Mouse (Mus musculus) midbrain, embryonic 14.5 days (tissue): ENCODE measurements around the gene Slc4a11. TPM values are rescaled to one million over a fixed set of nuclear protein-coding genes. Genes with fewer than 3 reads are reported as not detected.
A peak's percentile ranks its signal among the peaks of the same experiment; 100 is the strongest.
"Not testable (repeated sequence)": the region's sequence is repeated elsewhere in the genome, so short reads cannot be mapped to it uniquely, and the experiment has no call there.

Source experiments
- ATAC-seq: fragments of 200-750 bp; cut with Nextera tagmentation; 2 replicates; pipeline ENCODE4 v1.8.0; 2017; ENCODE audit warnings: moderate number of reproducible peaks, moderate library complexity; ENCODE audit not compliant: low FRiP score, low TSS enrichment
- DNase-seq: peaks from one replicate; pipeline ENCODE4 v3.0.0-alpha.2; 2015
- H3K27ac ChIP-seq: fragments of 300-500 bp; sonication (generic); replicated peaks from 2 replicates; pipeline ENCODE4 v1.5.1; 2014; ENCODE audit warnings: mild to moderate bottlenecking, low read depth, low read length, moderate library complexity
- H3K27me3 ChIP-seq: fragments of 300-500 bp; sonication (generic); 2 replicates; pipeline ENCODE4 v1.6.1; 2014; ENCODE audit warnings: low read length, control low read depth, mixed read lengths; ENCODE audit not compliant: control insufficient read depth, insufficient read depth
- H3K36me3 ChIP-seq: fragments of 300-500 bp; sonication (generic); 2 replicates; pipeline ENCODE4 v1.6.1; 2014; ENCODE audit warnings: low read length, control low read depth; ENCODE audit not compliant: control insufficient read depth, insufficient read depth
- H3K4me1 ChIP-seq: fragments of 300-500 bp; sonication (generic); 2 replicates; pipeline ENCODE4 v1.6.1; 2014; ENCODE audit warnings: mild to moderate bottlenecking, antibody characterized with exemption, low read length, control low read depth; ENCODE audit not compliant: control insufficient read depth, insufficient read depth
- H3K4me2 ChIP-seq: fragments of 300-500 bp; sonication (generic); 2 replicates; pipeline ENCODE4 v1.6.1; 2014; ENCODE audit warnings: mild to moderate bottlenecking, low read length, moderate library complexity
- H3K4me3 ChIP-seq: fragments of 300-500 bp; sonication (generic); replicated peaks from 2 replicates; pipeline ENCODE4 v1.5.1; 2014; ENCODE audit warnings: low read depth, low read length
- H3K9ac ChIP-seq: fragments of 300-500 bp; sonication (generic); replicated peaks from 2 replicates; pipeline ENCODE4 v1.6.1; 2014; ENCODE audit warnings: mild to moderate bottlenecking, low read length, moderate library complexity
- H3K9me3 ChIP-seq: fragments of 300-500 bp; sonication (generic); 2 replicates; pipeline ENCODE4 v1.6.1; 2016; ENCODE audit warnings: low read length, control low read depth, mixed read lengths; ENCODE audit not compliant: control insufficient read depth
- WGBS: fragments of 180-500 bp; shearing (Covaris S2); extraction: QIAGEN DNeasy Blood & Tissue Kit; methylation state at CpG from one replicate; pipeline ENCODE4 v1.1.7; 2014; 5-methylcytosine and 5-hydroxymethylcytosine counted together
- polyA plus RNA-seq: library from polyadenylated mRNA; unstranded; fragments of >200 nt; fragmentation: Nextera tagmentation; extraction: Ambion mirVana; gene quantifications from 2 replicates; pipeline ENCODE4 v1.2.1, GENCODE M21; 2014

Slc4a11 gene
- polyA plus RNA-seq, 1 experiment from 2014 or later, result 0.49 TPM

DNA sequence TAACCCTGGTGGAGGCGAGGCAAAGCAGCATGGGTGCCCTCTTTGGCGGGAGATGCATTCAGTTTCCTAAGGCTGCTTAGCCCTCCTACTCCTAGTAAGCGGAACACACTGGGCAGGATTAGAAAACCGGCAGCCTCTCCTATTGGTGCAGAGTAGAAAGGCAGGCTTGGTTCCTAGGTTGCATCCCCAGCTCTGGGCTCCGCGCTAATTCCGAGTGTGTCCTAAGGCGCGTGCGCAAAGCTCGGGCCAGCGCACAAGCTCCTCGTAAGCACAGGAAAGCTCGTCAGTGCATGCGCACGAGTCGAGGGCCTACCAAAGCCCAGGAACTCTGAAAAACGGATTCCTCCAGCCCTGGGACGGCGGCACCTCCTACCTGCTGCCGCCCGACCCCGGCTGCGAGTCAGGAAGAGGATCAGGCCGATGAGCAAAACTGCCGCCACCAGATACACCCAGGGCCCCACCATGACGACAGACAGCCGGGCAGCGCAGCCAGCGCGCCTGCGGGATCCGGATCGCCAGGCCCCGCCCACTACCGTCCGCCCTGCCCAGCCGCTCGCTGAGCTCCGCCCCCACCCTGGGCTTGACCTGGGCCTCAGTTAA is 33.1 kb downstream of the Slc4a11 start, which contains the start of gene Ddrgk1:
Ddrgk1 (minus strand) TSS at position 558 of the 600 bp plus-strand sequence.
- Histone ChIP-seq H3K4me2 (peak within 1 kb of the TSS; percentile 82), H3K9ac (peak within 1 kb of the TSS; percentile 93), H3K4me3 (peak within 1 kb of the TSS; percentile 61), H3K27ac (peak within 1 kb of the TSS; percentile 99), H3K36me3 (peaks cover 20% of the 10 kb centered on the region), H3K4me1 (peaks cover 23% of the 10 kb centered on the region), H3K9me3 (no peaks in the 10 kb centered on the region), H3K27me3 (no peaks in the 10 kb centered on the region)
- DNase-seq, result peak; percentile 98
- WGBS, result 0% methylated on average over 40 of the region's 40 CpGs
- ATAC-seq, result peak; percentile 97

DNA sequence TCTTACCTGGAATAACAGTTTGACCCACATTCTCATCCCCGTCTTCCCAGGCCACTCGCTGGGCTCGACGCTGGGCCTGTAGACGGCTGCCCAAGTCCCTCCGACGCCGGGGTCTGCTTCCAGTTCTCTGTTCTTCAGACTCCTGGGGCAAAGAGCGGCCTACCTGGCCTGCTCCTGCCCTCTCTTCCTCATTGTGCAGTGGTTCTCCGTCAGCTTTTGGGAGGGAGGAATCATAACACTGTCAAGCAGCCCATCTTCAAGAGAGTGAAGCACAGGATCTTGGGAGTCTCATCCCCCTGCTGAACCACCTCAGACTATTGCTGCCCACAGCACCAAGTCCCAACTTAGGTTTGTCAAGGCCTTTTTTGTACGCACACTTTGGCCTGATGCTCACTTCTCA is 34.0 kb downstream of the Slc4a11 start:
- ATAC-seq (no peak), DNase-seq (no peak)
- Histone ChIP-seq H3K4me3 (peak overlapping the region; percentile 61), H3K27ac (peak overlapping the region; percentile 99), H3K9me3 (no peaks in the 10 kb centered on the region), H3K4me2 (peak overlapping the region; percentile 82), H3K27me3 (no peaks in the 10 kb centered on the region), H3K4me1 (peaks cover 21% of the 10 kb centered on the region), H3K36me3 (peaks cover 28% of the 10 kb centered on the region), H3K9ac (peak overlapping the region; percentile 93)
- 90% methylated on average over 11 of the region's 11 CpGs for WGBS

DNA sequence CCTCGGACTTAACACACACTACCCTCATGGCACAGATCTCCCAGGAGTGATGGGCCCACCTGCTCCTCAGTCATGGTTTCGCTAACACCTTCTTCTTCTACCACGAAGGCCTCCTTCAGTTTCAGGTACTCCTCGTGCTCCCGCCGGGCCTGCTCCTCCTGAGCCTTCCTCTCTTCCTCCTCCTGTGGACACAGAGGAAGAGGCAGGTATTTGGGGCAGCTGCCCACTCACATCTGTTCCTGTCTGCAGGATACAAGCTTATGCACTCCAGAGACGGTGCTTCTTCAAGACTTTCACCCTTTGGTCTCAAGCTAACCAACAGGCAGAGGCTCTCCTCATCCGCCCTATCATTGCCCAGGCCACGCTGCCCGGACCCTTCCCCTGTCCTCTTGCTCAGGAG is 38.8 kb downstream of the Slc4a11 start:
- Histone ChIP-seq H3K36me3 (peaks cover 76% of the 10 kb centered on the region), H3K27ac (no peak overlapping the region), H3K9me3 (no peaks in the 10 kb centered on the region), H3K9ac (no peak overlapping the region), H3K4me1 (peaks cover 10% of the 10 kb centered on the region), H3K4me2 (no peak overlapping the region), H3K4me3 (no peak overlapping the region), H3K27me3 (no peaks in the 10 kb centered on the region)
- 94% methylated on average over 10 of the region's 10 CpGs for WGBS
- ATAC-seq, result no peak
- DNase-seq, result no peak

DNA sequence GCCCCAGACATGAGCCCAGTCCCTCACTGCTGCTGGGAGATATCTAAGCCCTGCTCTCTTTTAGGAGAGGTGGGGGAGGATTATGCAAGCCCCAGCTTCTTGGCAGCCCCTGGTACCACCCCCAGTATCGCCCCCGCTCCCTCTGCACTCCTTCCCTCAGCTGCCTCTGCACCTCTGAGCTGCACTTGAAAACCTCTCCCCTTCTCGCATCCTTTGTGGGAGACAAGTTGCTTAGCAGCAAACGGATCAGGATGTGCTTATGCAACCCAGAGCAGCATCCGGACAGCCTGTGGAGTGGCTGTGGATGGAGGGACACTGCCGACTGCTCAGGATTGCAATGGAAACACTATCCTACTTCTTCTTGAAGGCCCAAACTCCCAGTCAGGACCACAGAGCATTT is 39.8 kb downstream of the Slc4a11 start:
- no peak overlapping the region for H3K4me2 ChIP-seq
- H3K4me1 ChIP-seq, result no peaks in the 10 kb centered on the region
- no peak for ATAC-seq
- WGBS, result 86% methylated on average over 6 of the region's 6 CpGs
- no peak overlapping the region for H3K4me3 ChIP-seq
- no peaks in the 10 kb centered on the region for H3K27me3 ChIP-seq
- H3K36me3 ChIP-seq, result peaks cover 84% of the 10 kb centered on the region
- H3K9ac ChIP-seq, result no peak overlapping the region
- no peak for DNase-seq
- no peaks in the 10 kb centered on the region for H3K9me3 ChIP-seq
- H3K27ac ChIP-seq, result no peak overlapping the region

DNA sequence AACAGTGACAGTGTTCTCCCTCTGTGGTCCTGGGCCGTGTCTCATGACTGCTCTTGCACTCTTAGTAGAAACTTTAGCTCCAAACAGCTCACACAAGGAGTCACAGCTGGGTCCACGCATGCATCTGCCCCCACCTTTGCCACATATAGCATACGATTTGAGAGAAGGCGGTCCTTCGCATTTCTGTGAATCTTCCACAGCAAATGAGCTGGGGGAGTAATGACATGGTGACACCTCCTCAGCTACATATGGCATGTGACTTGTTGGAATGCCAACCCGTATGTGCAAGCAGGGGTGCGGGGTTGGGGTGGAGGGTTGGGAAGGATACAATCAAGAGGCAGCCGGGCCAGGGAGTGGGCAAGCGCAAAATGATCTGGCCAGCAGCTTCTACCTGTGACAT is 40.8 kb downstream of the Slc4a11 start:
- Histone ChIP-seq H3K27ac (no peak overlapping the region), H3K36me3 (peaks cover 83% of the 10 kb centered on the region)
- 94% methylated on average over 9 of the region's 9 CpGs for WGBS

DNA sequence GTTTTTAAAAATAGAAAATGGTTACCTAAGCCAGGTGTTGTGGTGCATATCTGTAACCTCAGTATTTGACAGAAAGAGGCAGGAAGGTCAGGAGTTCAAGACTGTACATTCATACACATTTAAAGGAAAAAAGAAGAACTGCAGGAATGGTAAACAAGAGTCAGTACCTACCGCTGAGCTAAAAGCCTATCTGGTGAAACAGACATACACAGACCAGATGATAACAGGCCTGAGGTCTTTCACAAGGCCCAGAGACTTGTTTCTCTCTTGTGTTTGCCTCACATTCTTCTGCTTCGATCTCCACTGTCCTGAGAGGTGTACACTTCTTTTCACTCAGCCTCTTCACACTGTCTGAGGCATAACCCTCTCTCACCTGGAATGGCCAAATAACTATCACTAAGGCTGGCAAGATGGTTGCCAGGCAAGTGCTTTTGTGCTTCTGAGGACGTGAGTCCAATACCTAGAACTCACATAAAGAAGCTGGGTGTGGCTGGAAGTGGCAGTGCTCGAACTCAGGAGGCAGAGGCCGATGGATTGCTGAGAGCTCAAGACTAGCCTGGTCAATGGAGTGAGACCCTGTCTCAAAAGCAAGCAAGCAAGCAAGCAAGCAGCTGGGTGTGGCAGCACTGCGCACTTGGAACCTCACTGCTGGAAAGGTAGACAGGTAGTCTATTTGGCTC is 41.5 kb downstream of the Slc4a11 start:
- no peaks in the 10 kb centered on the region for H3K27me3 ChIP-seq
- no peak overlapping the region for H3K9ac ChIP-seq
- DNase-seq, result no peak
- H3K9me3 ChIP-seq, result no peaks in the 10 kb centered on the region
- H3K4me1 ChIP-seq, result no peaks in the 10 kb centered on the region
- no peak overlapping the region for H3K4me3 ChIP-seq
- ATAC-seq, result no peak
- no peak overlapping the region for H3K4me2 ChIP-seq
- no peak overlapping the region for H3K27ac ChIP-seq
- H3K36me3 ChIP-seq, result peaks cover 75% of the 10 kb centered on the region
- whole genome bisulfite sequencing, result 93% methylated on average over 6 of the region's 6 CpGs

More for the DNA sequence above, 40.8 kb downstream of the Slc4a11 start:
- no peak overlapping the region for H3K4me2 ChIP-seq
- no peaks in the 10 kb centered on the region for H3K27me3 ChIP-seq
- H3K9ac ChIP-seq, result no peak overlapping the region
- ATAC-seq, result no peak
- H3K4me1 ChIP-seq, result no peaks in the 10 kb centered on the region
- H3K9me3 ChIP-seq, result no peaks in the 10 kb centered on the region
- H3K4me3 ChIP-seq, result no peak overlapping the region
- no peak for DNase-seq

DNA sequence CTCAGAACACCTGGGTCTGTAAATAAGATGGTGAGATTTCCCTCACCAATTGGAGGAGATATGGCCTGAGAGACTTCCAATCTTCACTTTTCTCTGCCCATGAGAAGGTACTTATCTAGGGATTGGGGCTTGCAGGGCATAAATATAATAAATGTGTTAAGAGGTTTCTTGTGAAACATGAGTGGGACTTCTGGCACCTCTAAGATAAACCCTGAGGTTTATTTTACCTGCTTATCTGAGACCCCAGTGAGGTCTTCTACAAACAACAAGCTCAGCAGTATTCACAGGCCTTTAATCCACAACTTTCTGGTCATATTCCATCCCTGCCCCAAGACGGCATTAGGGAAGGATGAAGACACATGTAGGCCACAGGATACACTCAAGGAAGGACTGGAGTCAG is 43.6 kb downstream of the Slc4a11 start:
- no peaks in the 10 kb centered on the region for H3K4me1 ChIP-seq
- WGBS, result 87% methylated on average over 1 of the region's 1 CpGs
- H3K36me3 ChIP-seq, result peaks cover 74% of the 10 kb centered on the region
- no peak overlapping the region for H3K9ac ChIP-seq
- no peak overlapping the region for H3K4me2 ChIP-seq
- H3K9me3 ChIP-seq, result no peaks in the 10 kb centered on the region
- no peak for ATAC-seq
- H3K4me3 ChIP-seq, result no peak overlapping the region
- no peaks in the 10 kb centered on the region for H3K27me3 ChIP-seq
- no peak overlapping the region for H3K27ac ChIP-seq
- no peak for DNase-seq

DNA sequence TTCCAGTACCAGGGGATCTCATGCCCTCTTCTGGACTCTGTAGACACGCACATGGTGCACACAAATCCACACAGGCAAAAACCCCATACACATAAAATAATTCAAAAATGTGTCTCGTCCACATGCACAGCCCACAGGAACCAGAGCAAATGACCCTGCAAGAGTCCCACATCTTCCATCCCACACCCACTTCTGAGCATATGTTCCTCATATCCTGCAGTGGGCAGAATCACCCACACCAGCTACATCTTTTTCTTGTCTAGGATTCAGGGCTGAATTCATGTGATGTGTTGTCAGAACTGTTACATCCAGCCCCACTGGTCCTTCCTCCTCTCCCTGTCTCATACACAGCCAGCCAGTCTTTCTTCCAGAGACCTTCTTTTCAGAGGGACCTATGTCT is 44.0 kb downstream of the Slc4a11 start:
- Histone ChIP-seq H3K4me1 (no peaks in the 10 kb centered on the region), H3K4me3 (no peak overlapping the region), H3K27ac (no peak overlapping the region), H3K9me3 (no peaks in the 10 kb centered on the region), H3K9ac (no peak overlapping the region), H3K27me3 (no peaks in the 10 kb centered on the region), H3K36me3 (peaks cover 69% of the 10 kb centered on the region), H3K4me2 (no peak overlapping the region)
- 97% methylated on average over 2 of the region's 2 CpGs for WGBS
- DNase-seq (no peak), ATAC-seq (no peak)

DNA sequence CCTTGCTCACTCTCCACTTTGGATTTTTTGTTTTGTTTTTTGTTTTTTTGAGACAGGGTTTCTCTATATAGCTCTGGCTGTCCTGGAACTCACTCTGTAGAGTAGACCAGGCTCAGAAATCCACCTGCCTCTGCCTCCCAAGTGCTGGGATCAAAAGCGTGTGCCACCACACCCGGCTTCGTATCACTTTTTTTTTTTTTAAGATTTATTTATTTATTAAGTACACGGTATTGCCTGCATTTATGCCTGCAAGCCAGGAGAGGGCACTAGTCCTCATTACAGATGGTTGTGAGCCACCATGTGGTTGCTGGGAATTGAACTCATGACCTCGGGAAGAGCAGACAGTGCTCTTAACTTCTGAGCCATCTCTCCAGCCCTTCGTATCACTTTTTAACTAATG is 48.3 kb downstream of the Slc4a11 start:
- WGBS, result 83% methylated on average over 6 of the region's 6 CpGs
- not testable (repeated sequence) for ATAC-seq
- peaks cover 27% of the 10 kb centered on the region for H3K36me3 ChIP-seq

More for the DNA sequence above, 48.3 kb downstream of the Slc4a11 start:
- H3K4me1 ChIP-seq, H3K27me3 ChIP-seq, H3K9ac ChIP-seq, H3K27ac ChIP-seq, DNase-seq, H3K9me3 ChIP-seq, H3K4me3 ChIP-seq, H3K4me2 ChIP-seq: not testable (repeated sequence)
